Mouse (Mus musculus): ENCODE data around the gene Trabd2b.

- TF ChIP-seq CTCF (IDR thresholded peaks at IDR 0.05) (no peak), EP300 (IDR thresholded peaks at IDR 0.05) (no peak)
These were observed 28.2 kb downstream of the Trabd2b start for GRCm38 (mm10) chr4:114434766-114435165.

Data from lung, postnatal 0 days (tissue).